Mouse (Mus musculus) urinary bladder, postnatal 14 days (tissue): ENCODE measurements around the gene 1110059G10Rik.

Experiments
- DNase-seq: peaks from one replicate; pipeline ENCODE4 v3.0.0; 2021; ENCODE audit warnings: low spot score

Gene 1110059G10Rik

GRCm38 (mm10) chr9:122950643-122951475, at the start of gene 1110059G10Rik, which contains the start of gene Kif15:
TSS of gene 1110059G10Rik (minus strand) at chr9:122951000.
TSS of gene Kif15 (plus strand) at chr9:122951046.
- DNase-seq, result peak; percentile 92

DNA sequence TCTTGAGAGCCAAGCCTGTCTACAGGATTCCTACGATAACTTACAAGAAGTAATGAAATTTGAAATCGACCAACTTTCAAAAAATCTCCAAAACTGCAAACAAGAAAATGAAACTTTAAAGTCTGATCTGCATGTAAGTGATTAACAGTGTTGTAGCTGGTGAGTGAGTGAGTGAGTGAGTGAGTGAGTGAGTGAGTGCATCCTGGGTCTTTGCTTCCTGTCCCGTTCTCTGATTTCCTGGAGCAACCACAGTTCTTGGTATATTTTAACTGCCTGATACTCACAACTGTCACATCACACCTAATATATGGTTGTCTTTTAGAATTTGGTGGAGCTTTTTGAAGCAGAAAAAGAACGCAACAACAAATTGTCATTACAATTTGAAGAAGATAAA, 48.4 kb upstream of the 1110059G10Rik start:
- no peak for DNase-seq

GRCm38 (mm10) chr9:122998406-122999192, 47.8 kb upstream of the 1110059G10Rik start:
- no peak for DNase-seq

- DNase-seq, result no peak
Observed at GRCm38 (mm10) chr9:122928915-122929314, 21.9 kb downstream of the 1110059G10Rik start.

- peak; percentile 59 for DNase-seq
Observed at GRCm38 (mm10) chr9:122922936-122923381, 27.8 kb downstream of the 1110059G10Rik start, which contains the start of gene Zfp105. TSS of gene Zfp105 (plus strand) at chr9:122923072.

DNA sequence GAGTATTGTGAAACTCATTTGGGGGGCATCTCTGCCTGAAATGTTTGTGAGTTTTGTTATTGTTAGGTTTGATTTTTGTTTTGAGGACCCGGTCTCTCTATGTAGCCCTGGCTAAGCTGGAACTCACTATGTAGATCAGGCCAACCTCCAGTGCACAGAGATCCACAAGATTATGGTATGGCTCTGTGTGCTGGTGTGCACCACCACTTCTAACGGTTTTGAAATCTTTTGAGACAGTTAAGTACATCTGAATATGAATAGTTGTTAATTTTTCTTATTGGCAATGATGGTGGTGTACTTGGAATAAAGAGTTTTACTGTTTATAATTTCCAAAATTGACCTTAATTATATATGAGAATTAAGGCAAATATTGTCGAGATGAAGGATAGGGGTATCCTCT, 28.4 kb downstream of the 1110059G10Rik start:
- DNase-seq, result no peak

DNA sequence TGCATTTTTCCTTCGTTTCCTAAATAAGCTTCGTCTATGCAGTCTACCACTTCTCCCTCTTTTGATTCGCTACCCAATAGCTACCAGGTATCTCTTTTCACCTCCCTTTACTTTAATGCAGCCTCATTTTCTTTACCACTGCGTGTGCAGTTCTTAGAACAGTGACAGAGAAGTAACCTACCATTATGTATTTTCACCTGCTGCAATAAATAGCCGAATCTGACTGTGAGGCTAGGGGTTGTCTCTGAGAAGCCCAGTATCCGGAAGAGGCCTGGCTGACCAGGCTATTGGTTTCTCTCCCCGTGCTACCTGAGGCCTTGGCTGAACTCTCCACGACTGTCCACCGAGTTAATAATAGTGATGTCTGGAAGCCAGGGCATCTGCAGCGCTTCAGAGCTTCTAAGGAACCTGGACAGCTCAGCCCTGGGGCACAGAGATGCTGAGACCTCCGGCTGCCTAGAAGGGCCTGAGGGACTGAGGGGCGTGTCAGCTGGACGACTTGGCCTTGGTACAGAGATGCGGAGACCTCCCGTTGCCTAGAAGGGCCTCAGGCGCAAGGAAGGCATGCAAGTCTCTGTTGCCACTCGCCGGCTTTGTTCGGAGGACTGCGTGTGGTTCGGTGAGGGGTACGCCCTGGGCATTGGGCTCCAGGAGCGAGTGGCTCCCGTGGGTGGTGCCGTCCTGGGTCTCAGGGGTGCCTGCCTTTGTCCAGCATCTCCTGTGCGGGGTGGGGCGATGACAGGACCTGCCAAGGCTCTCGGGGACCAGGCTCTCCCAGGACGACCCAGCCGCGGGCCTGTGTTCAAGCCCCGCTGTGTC, 47.9 kb downstream of the 1110059G10Rik start:
- peak; percentile 58 for DNase-seq

DNA sequence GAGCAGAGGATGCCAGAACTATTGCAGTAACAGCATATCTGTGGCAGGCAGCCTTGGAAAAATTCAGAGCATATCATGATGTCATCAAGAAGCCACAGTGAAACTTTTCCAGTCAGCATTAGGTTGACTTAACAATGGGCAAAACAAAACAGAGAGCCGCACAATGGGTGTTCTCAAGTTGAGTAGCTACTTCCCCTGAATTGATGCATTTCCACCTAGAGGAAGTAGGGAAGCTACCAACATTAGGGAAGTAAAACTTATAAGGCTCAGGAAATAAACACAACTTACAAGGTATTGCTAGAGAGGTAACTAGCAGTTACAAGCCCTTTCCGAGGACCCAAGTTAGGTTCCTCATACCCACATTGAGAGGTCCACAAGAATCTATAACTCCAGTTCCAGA, 49.8 kb downstream of the 1110059G10Rik start:
- no peak for DNase-seq
